Mouse (Mus musculus) left cerebral cortex, postnatal 36 days (tissue): ENCODE results near the gene Selenow. TPM values are rescaled to one million over a fixed set of nuclear protein-coding genes. Genes with fewer than 3 reads are reported as not detected.
"Not testable (repeated sequence)": the region's sequence is repeated elsewhere in the genome, so short reads cannot be mapped to it uniquely, and the experiment has no call there.

Experiments
- DNase-seq, 2 experiments: peaks; one replicate each; pipeline ENCODE4 v3.0.0; 2021 to 2022; ENCODE audit warnings: low spot score in 2 of 2, mixed read lengths in 1 of 2
- intact Hi-C: fragments of 180-260 bp; cut with DNase I; formaldehyde crosslinking; loops from one replicate; pipeline ENCODE4 v1.15.1; 2025
- total RNA-seq, 2 experiments: library from RNA; stranded (reverse); gene quantifications; 2 replicates each; pipeline ENCODE4 v1.2.3; 2021

The Selenow gene
- total RNA-seq, 2 experiments from 2014 or later, result 1,151 to 1,335 TPM

- DNase-seq, result peak; percentile 49 to 60
- intact Hi-C loops, result loop anchor here (2.0 kb wide), 1 partner anchor 18 kb away; the partner anchor contains the start of gene Ehd2
These were observed 26.3 kb upstream of the Selenow start for GRCm38 (mm10) chr7:15948381-15948941.

DNA sequence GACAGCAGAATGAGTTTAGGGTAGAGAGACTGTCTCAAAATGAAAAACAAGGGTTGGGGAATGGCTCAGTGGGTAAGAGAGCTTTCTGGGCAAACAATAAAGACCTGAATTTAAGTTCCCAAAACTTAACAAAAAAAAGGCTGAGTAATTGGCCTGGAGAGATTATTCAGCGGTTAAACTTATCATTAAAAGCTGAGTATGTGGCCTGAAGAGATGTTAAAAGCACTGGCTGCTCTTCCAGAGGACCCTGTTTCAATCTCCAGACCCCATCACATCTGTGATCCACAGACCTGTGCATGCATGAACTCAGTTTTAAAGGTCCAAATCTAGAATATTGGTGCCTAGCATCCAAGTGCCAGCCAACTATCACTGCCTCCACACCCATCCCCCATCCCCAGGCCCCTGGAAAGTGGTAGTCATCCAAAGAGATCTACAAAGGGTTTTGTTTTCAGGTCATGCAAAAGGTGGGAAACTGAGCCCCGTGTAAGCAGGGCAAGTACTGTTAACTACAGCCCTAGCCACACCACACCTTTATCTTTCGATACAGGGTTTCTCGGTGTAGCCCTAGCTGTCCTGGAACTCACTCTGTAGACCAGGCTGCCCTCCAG, 25.6 kb upstream of the Selenow start:
- intact Hi-C loops, result loop anchor here (2.0 kb wide), 1 partner anchor 19 kb away; the partner anchor contains the start of gene Ehd2
- DNase-seq, result no peak

DNA sequence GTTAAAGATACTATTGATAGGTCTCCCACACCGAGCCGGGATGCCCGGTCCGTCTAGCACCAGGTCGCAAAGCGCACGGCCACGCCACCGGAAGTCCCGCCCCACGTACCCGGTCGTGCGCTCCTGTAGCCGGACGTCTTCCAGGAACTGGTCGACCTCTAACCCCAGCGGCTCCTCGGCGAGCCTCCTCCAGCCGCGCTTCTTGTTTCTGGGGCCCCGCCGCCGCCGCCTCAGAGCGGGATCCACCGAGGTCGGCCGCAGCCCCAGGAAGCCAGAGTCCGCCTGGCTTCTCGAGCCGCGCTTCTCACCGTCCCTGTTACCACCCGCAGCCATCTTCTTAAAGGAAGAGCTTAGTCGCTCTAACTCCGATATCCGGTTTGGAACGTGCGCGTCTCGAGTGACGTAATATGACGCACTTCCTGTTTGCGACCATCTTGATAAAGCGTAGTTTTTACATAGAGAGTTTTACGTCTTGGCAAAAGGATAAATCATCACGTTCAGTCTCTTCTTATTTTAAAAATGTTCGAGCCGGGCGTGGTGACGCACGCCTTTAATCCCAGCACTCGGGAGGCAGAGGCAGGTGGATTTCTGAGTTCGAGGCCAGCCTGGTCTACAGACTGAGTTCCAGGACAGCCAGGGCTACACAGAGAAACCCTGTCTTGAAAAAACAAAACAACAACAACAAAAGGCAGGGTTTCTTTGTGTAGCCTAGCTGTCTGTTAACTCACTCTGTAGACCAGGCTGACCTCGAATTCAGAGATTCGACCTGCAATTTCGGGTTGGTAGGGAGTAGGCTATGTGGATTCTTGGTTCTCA, 23.7 kb upstream of the Selenow start, which contains the start of gene Nop53:
Gene Nop53 (minus strand): TSS at position 354 of the 816 bp plus-strand sequence.
- intact Hi-C loops, result no loop called here

DNA sequence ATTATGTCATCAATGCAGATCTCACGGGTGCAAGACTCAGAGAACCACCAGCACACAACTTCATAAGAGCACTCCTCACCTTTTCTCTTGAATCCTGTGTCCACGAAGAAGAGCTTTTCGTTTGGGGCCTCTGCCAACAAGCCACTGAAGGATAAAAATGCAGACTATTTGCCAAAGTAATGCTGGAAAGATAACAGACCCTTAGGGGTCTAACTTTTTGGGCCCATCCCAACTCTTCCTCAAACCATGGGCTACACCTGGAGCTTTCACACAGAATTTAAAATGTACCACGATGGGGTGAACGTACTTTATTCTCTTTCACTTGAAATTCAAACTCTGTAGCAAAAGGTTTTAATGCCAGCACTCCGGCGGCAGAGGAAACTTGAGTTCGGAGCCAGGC, 23.0 kb upstream of the Selenow start:
- no peak for DNase-seq
- intact Hi-C loops, result no loop called here

More for the DNA sequence above, 23.7 kb upstream of the Selenow start, which contains the start of gene Nop53:
- DNase-seq, result peak; percentile 96 to 97

DNA sequence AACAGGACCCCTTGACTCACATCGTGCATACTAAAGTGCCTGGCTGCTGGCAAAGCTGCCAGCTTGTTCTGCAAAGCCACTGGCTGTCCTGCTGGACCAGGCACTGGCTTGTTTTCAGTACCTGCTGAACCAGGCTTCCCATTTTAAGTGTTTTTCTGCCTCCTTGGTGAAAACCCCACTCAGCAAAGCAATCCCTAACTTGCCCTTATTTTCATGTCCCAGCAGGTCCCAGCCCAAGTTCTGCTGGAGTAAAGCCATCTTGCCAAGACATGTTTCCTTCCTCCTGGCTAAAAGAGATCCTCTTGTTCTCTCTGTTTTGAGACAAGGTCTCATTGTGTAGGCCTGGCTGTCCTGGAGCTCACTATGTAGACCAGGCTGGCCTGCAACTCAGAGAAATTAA, 22.1 kb upstream of the Selenow start:
- intact Hi-C loops, result no loop called here
- DNase-seq, result no peak

DNA sequence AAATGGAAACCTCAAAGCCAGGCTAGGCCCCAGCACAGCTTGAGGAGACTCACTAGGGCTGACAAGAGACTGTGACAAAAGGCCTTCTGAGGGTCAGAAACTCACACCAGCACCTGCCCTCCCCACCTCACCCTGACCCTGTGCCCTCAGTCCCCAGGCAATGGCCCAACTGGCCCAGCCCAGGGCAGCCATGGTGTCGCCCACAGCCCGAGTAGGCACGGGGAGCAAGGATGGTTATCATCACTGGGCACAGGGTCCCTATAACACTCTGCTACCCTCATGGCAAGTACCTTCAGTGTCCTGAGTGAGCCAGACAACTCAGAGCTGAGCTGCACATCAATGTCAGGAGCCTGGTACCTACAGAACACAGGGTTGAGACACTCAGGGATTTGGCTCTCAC, 16.4 kb upstream of the Selenow start:
- DNase-seq, result no peak

GRCm38 (mm10) chr7:15937491-15937890, 15.3 kb upstream of the Selenow start:
- intact Hi-C loops, result no loop called here
- DNase-seq, result no peak

More for the DNA sequence above, 16.4 kb upstream of the Selenow start:
- intact Hi-C loops, result no loop called here

- DNase-seq, result peak; percentile 63
These were observed 11.5 kb upstream of the Selenow start for GRCm38 (mm10) chr7:15933437-15934359.

GRCm38 (mm10) chr7:15931635-15932034, 9.4 kb upstream of the Selenow start:
- DNase-seq, result no peak
- intact Hi-C loops, result no loop called here

More at GRCm38 (mm10) chr7:15933437-15934359, 11.5 kb upstream of the Selenow start:
- intact Hi-C loops, result no loop called here

GRCm38 (mm10) chr7:15930543-15930942, 8.3 kb upstream of the Selenow start:
- DNase-seq, result no peak
- intact Hi-C loops, result no loop called here

DNA sequence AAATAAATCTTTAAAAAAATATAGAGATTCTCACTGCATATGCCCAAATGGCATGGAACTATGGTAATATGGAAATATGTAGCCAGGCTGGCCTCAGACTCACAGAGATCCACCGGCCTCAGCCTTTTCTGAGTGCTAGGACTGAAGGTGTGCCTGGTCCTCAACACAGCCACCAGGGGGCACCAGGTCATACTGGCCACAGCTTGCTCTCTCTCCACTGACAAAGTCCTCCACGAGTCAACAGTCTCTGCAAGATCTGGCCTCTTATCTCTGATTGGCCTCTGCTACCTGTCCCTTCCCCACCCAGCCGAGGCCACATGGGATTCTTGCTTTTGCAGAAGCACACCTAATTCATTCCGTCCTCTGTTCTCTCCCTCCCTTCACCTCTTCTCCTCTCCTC, 7.7 kb upstream of the Selenow start:
- intact Hi-C loops, result no loop called here
- DNase-seq, result no peak

GRCm38 (mm10) chr7:15921796-15922195, 406 bp downstream of the Selenow start:
- peak in 1 of 2 experiments; percentile 35 for DNase-seq

GRCm38 (mm10) chr7:15920645-15921190, 1.5 kb downstream of the Selenow start:
- DNase-seq, result no peak
- intact Hi-C loops, result no loop called here

More at GRCm38 (mm10) chr7:15921796-15922195, 406 bp downstream of the Selenow start:
- intact Hi-C loops, result no loop called here

GRCm38 (mm10) chr7:15919947-15920346, 2.3 kb downstream of the Selenow start:
- DNase-seq, result no peak
- intact Hi-C loops, result no loop called here

GRCm38 (mm10) chr7:15918371-15918770, 3.8 kb downstream of the Selenow start:
- intact Hi-C loops, result no loop called here
- no peak for DNase-seq

DNA sequence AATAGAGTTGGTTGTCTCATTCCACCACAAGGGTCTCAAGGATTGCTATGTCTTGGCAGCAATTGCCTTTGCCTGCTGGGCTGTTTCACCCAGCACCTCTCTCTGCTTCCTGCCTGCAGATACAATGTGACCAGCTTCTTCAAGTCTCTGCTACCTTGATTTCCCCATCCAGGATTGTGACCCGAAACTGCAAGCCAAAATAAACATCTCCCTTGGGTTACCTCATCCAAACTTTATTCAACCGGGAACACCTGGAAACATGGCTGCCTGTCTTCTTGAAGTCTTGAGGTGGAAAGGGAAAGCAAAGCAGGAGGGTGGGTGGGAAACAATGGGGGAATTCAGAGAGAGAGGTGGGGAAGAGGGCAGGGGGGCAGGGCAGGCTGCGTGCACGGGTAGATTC, 5.2 kb downstream of the Selenow start:
- DNase-seq, result no peak
- intact Hi-C loops, result no loop called here

DNA sequence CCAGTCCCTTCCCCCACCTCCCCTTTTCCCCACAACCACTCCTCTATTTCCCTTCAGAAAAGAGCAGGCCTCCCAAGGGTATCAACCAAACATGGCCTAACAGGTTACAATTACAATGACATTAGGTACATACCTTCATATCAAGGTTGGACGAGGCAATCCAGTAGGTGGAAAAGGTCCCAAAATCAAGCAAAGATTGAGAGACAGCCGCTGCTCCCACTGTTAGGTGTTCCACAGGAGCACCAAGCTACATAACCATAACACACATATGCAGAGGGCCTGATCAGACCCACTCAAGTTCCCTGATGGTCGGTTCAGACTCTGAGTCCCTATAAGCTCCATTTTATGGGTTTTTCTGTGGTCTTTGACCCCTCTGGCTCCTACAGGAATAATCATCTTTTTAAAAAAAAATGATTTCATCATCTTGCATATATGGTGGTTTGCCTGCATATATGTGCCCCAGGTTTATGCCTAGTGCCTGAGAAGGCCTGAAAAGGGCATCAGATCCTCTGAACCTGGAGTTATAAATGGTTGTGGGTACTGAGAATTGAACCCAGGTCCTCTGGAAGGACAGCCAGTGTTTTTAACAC, 6.0 kb downstream of the Selenow start:
- intact Hi-C loops, result no loop called here

DNA sequence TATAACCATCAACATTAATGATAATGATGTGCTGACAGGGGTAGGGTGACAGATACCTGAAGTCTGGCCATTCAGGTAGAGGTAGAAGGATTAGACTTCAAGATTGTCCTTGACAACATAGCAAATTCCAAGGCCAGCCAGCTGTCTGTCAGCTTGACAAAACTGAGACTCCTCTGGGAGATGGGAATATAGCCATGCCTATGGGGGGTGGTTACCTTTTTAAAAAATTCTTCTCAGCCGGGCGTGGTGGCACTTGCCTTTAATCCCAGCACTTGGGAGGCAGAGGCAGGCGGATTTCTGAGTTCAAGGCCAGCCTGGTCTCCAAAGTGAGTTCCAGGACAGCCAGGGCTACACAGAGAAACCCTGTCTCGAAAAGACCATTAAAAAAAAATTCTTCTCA, 6.5 kb downstream of the Selenow start:
- DNase-seq, intact Hi-C loops: not testable (repeated sequence)

More for the DNA sequence above, 6.0 kb downstream of the Selenow start:
- no peak for DNase-seq

GRCm38 (mm10) chr7:15914751-15915150, 7.5 kb downstream of the Selenow start:
- no peak for DNase-seq
- intact Hi-C loops, result no loop called here
